Mouse (Mus musculus) heart, embryonic 12.5 days (tissue): ENCODE results near the gene Ano6. TPM values are rescaled to one million over a fixed set of nuclear protein-coding genes. Genes with fewer than 3 reads are reported as not detected.

Experiments
- ATAC-seq: fragments of 200-750 bp; cut with Nextera tagmentation; 2 replicates; pipeline ENCODE4 v1.8.0; 2017; ENCODE audit warnings: moderate TSS enrichment, moderate library complexity; ENCODE audit not compliant: insufficient number of reproducible peaks, low FRiP score
- H3K27ac ChIP-seq: fragments of 300-500 bp; sonication (generic); 2 replicates; pipeline ENCODE4 v1.5.1; 2016; ENCODE audit warnings: mild to moderate bottlenecking, moderate library complexity; ENCODE audit not compliant: poor library complexity, severe bottlenecking
- H3K27me3 ChIP-seq: fragments of 300-500 bp; sonication (generic); replicated peaks from 2 replicates; pipeline ENCODE4 v1.6.1; 2016; ENCODE audit warnings: mild to moderate bottlenecking, moderate library complexity
- H3K36me3 ChIP-seq: fragments of 300-500 bp; sonication (generic); 2 replicates; pipeline ENCODE4 v1.6.1; 2016; ENCODE audit warnings: mild to moderate bottlenecking, moderate library complexity
- H3K4me1 ChIP-seq: fragments of 300-500 bp; sonication (generic); replicated peaks from 2 replicates; pipeline ENCODE4 v1.6.1; 2016; ENCODE audit warnings: mild to moderate bottlenecking
- H3K4me2 ChIP-seq: fragments of 300-500 bp; sonication (generic); 2 replicates; pipeline ENCODE4 v1.6.1; 2016; ENCODE audit warnings: mild to moderate bottlenecking, moderate library complexity
- H3K4me3 ChIP-seq: fragments of 300-500 bp; sonication (generic); 2 replicates; pipeline ENCODE4 v1.5.1; 2016; ENCODE audit warnings: mild to moderate bottlenecking
- H3K9ac ChIP-seq: fragments of 300-500 bp; sonication (generic); 2 replicates; pipeline ENCODE4 v1.6.1; 2016; ENCODE audit warnings: mild to moderate bottlenecking, moderate library complexity
- H3K9me3 ChIP-seq: fragments of 300-500 bp; sonication (generic); replicated peaks from 2 replicates; pipeline ENCODE4 v1.6.1; 2016; ENCODE audit warnings: mild to moderate bottlenecking, moderate library complexity
- WGBS: fragments of 180-500 bp; shearing (Covaris S2); methylation state at CpG from one replicate; pipeline ENCODE4 v1.1.7; 2016; 5-methylcytosine and 5-hydroxymethylcytosine counted together
- microRNA-seq: library from miRNA; unstranded; fragments of <30 nt; microRNA quantifications from one replicate; pipeline ENCODE4, GENCODE M21; 2017
- polyA plus RNA-seq: library from polyadenylated mRNA; unstranded; fragments of >200 nt; fragmentation: Nextera tagmentation; extraction: Ambion mirVana; gene quantifications from 2 replicates; pipeline ENCODE4 v1.2.1, GENCODE M21; 2016

Ano6 gene
- polyA plus RNA-seq, 1 experiment from 2014 or later: 45.7 TPM

- 70% methylated on average over 9 of the region's 9 CpGs for WGBS
- H3K9me3 ChIP-seq: peaks cover 5% of the 10 kb centered on the region
- no peak overlapping the region for H3K4me3 ChIP-seq
- H3K4me1 ChIP-seq: no peaks in the 10 kb centered on the region
- ATAC-seq: no peak
- no peaks in the 10 kb centered on the region for H3K36me3 ChIP-seq
- H3K9ac ChIP-seq: no peak overlapping the region
- no peaks in the 10 kb centered on the region for H3K27me3 ChIP-seq
- no peak overlapping the region for H3K4me2 ChIP-seq
- H3K27ac ChIP-seq: no peak overlapping the region
These were observed 199.0 kb downstream of the Ano6 start for GRCm38 (mm10) chr15:95989496-95990124.

- no peak overlapping the region for H3K4me2 ChIP-seq
- ATAC-seq: no peak
- H3K4me1 ChIP-seq: peaks cover 10% of the 10 kb centered on the region
- no peak overlapping the region for H3K4me3 ChIP-seq
- no peak overlapping the region for H3K9ac ChIP-seq
- H3K27me3 ChIP-seq: no peaks in the 10 kb centered on the region
- no peaks in the 10 kb centered on the region for H3K36me3 ChIP-seq
- peaks cover 3% of the 10 kb centered on the region; the same call in 1 of the 2 replicates for H3K9me3 ChIP-seq
- no peak overlapping the region for H3K27ac ChIP-seq
- 49% methylated on average over 6 of the region's 6 CpGs for WGBS
These were observed 212.4 kb downstream of the Ano6 start for GRCm38 (mm10) chr15:96002958-96003601.

DNA sequence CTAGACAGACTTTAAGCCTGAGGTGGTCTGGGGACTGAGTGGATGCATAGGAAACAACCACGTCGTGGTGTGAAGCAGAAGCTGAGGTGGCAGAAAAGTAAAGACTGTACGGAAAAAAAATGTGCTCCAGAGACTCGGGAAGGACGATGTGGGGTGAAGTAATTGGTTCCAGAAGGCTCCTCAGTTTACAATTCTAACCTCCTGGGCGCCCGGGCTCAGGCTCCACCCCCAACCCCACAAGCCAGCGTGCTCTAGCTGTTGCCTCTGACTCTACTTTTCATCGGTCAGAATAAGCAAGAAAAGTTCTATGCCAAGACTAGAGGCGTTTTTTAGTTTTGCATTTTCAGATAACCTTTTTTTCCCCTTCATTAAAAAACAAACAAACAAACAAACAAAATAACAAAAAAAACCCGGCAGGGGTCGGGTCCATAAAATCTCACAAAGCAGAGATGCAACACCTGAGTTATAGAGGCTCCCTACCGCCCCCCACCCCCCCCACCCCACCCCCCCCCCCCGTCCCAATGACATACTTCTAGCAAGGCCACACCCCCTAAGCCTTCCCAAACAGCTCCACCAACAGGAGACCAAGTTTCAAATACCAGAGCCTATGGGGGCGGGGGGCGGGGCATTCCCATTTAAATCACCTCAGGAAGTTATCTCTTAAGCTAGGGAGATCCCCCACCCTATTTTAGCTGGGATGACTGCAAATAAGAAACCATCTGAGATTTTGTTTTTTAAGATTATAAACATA is 221.2 kb downstream of the Ano6 start:
- Histone ChIP-seq H3K9me3 (peaks cover 6% of the 10 kb centered on the region), H3K4me1 (no peaks in the 10 kb centered on the region), H3K9ac (no peak overlapping the region), H3K27me3 (no peaks in the 10 kb centered on the region), H3K27ac (no peak overlapping the region; the same call in 1 of the 2 replicates), H3K36me3 (no peaks in the 10 kb centered on the region), H3K4me2 (no peak overlapping the region), H3K4me3 (no peak overlapping the region)
- 85% methylated on average over 16 of the region's 16 CpGs for WGBS
- no peak for ATAC-seq

DNA sequence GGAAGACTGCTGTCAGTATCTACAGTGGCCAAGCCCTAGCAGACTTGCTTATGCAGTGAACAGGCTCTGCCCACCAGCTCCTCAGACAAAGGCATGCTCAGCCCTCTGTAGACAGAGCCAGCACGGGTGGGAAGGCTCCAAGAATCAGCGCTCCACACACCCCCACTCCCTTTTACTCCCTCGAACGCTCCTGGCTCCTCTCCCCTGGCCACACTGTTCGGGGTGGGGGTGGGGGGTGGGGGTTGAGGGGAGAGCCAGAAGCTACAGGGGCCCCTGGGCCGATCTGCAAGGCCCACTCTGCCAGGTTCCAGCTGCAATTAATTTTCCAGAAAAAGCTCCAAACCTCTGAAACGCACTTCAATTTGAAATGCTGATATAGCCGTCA is 221.7 kb downstream of the Ano6 start:
- Histone ChIP-seq H3K4me3 (no peak overlapping the region), H3K27ac (no peak overlapping the region; the same call in 1 of the 2 replicates), H3K9ac (no peak overlapping the region), H3K27me3 (no peaks in the 10 kb centered on the region), H3K4me1 (no peaks in the 10 kb centered on the region), H3K9me3 (peaks cover 10% of the 10 kb centered on the region), H3K4me2 (no peak overlapping the region), H3K36me3 (no peaks in the 10 kb centered on the region)
- WGBS: 62% methylated on average over 8 of the region's 8 CpGs
- ATAC-seq: no peak

DNA sequence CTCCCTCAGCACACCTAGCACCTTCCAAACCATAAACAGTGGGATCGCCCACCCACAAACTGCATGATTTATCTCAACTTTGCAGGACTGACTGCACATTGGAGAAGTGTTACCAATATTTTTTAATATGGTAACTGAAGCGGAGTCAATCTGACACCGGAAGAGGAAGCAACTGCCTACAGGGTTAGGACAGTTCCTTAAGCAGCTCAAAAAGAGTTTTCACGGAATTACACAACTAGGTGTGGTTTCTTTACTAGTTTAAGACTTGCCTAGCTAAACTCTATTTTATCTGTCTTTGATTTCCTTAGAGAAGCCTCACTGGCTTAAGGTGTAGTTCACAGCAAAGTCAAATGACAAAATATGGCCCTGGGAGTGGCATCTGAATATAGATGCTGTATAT is 223.9 kb downstream of the Ano6 start:
- H3K4me1 ChIP-seq: no peaks in the 10 kb centered on the region
- no peak overlapping the region for H3K4me2 ChIP-seq
- no peak overlapping the region for H3K4me3 ChIP-seq
- no peaks in the 10 kb centered on the region for H3K27me3 ChIP-seq
- ATAC-seq: no peak
- H3K9ac ChIP-seq: no peak overlapping the region
- no peaks in the 10 kb centered on the region for H3K36me3 ChIP-seq
- peaks cover 10% of the 10 kb centered on the region for H3K9me3 ChIP-seq
- WGBS: 86% methylated on average over 4 of the region's 4 CpGs
- no peak overlapping the region for H3K27ac ChIP-seq

DNA sequence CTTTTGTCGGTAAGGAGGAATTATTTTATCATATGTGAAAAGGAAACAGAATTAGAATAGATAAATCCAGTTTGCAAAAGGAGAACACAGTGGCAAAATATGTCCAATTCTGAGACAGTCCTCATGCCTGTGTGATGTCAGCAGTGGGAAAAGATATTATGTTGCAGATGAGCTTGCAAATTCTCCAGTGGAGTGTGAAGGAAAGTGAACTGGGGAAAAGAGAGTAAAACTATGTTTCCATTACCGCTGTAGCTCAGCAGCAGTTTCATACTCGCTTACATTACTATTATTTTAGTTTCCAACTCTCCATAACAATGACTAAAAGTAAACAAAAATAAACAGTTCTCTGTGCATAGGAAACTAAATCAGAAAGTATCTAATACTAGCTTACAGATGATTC is 229.8 kb downstream of the Ano6 start:
- no peak for ATAC-seq
- H3K4me2 ChIP-seq: no peak overlapping the region
- peaks cover 12% of the 10 kb centered on the region for H3K9me3 ChIP-seq
- no peak overlapping the region for H3K4me3 ChIP-seq
- H3K27ac ChIP-seq: no peak overlapping the region
- H3K9ac ChIP-seq: no peak overlapping the region
- no peaks in the 10 kb centered on the region for H3K27me3 ChIP-seq
- WGBS: 79% methylated on average over 3 of the region's 3 CpGs
- no peaks in the 10 kb centered on the region for H3K36me3 ChIP-seq
- H3K4me1 ChIP-seq: no peaks in the 10 kb centered on the region

- no peaks in the 10 kb centered on the region for H3K4me1 ChIP-seq
- no peaks in the 10 kb centered on the region for H3K27me3 ChIP-seq
- H3K9me3 ChIP-seq: peaks cover 9% of the 10 kb centered on the region
- no peaks in the 10 kb centered on the region for H3K36me3 ChIP-seq
- H3K4me3 ChIP-seq: no peak overlapping the region
- H3K27ac ChIP-seq: no peak overlapping the region
- H3K4me2 ChIP-seq: no peak overlapping the region
- 50% methylated on average over 10 of the region's 10 CpGs for WGBS
- no peak for ATAC-seq
- H3K9ac ChIP-seq: no peak overlapping the region
These were observed 230.9 kb downstream of the Ano6 start for GRCm38 (mm10) chr15:96021506-96021905.

Small RNA genes lying within 50 kb of the gene (microRNA-seq; reads per million reads assigned to microRNA genes)
- not detected for gene Gm25070

Other genes with a start within 250 kb of the Ano6 start
- not detected in 2 replicates for gene Dbx2, start 134.9 kb upstream of the Ano6 start, polyA plus RNA-seq